Mouse (Mus musculus) kidney, adult 2 months (tissue): Measurements from ENCODE around the gene Kcnab3.

Experiments
- CTCF ChIP-seq: fragments of 200-500 bp; conservative IDR thresholded peaks from 2 replicates; pipeline ENCODE4 v1.5.1; 2011; ENCODE audit warnings: low read depth, mild to moderate bottlenecking, control low read depth, low read length, moderate library complexity, mixed read lengths; ENCODE audit not compliant: insufficient read depth, insufficient read length
- POLR2A ChIP-seq: fragments of 200-500 bp; IDR thresholded peaks from one replicate; pipeline ENCODE4 v1.6.1; 2011; ENCODE audit warnings: low read depth, low read length, control low read depth

DNA sequence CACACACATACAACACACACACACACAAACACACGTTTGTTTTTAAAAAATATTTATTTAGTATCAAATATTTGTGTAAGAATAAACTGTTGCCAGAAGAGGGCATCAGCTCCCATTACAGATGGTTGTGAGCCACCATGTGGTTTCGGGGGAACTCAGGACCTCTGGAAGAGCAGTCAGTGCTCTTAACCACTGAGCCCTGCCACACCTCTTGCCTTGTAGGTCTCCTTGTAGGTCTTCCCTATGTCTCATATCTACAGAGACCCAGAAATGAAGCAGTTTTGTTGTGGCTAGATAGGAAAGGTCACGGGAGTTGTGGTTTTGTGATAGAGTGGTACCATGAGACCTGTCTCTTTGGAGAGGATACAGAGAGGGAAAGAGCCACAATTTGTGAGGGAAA, 7.9 kb downstream of the Kcnab3 start:
- TF ChIP-seq CTCF, result peak; percentile 29; the same call in 1 of the 2 replicates
- no peak for TF ChIP-seq POLR2A
